Mouse (Mus musculus) embryo, embryonic 10.5 days (tissue): ENCODE results near the gene Vmn1r218.
"Not testable (repeated sequence)": the region's sequence is repeated elsewhere in the genome, so short reads cannot be mapped to it uniquely, and the experiment has no call there.

Experiments used
- DNase-seq: peaks from one replicate; pipeline ENCODE4 v3.0.0-alpha.2; 2015; ENCODE audit warnings: low spot score

Vmn1r218 gene

GRCm38 (mm10) chr13:23133099-23133498, at the start of gene Vmn1r218:
Gene Vmn1r218 (plus strand): TSS chr13:23133155.
- DNase-seq, result no peak

GRCm38 (mm10) chr13:23094386-23094785, 38.6 kb upstream of the Vmn1r218 start:
- no peak for DNase-seq

GRCm38 (mm10) chr13:23118126-23118525, 14.8 kb upstream of the Vmn1r218 start, which contains the start of gene Vmn1r217:
Gene Vmn1r217 (minus strand): TSS chr13:23118226.
- not testable (repeated sequence) for DNase-seq

GRCm38 (mm10) chr13:23120611-23121010, 12.3 kb upstream of the Vmn1r218 start:
- no peak for DNase-seq

GRCm38 (mm10) chr13:23133501-23133900, 546 bp downstream of the Vmn1r218 start:
- DNase-seq, result no peak

- no peak for DNase-seq
Measured at GRCm38 (mm10) chr13:23138880-23139279, 5.9 kb downstream of the Vmn1r218 start.

GRCm38 (mm10) chr13:23157848-23158247, 24.9 kb downstream of the Vmn1r218 start:
- peak; percentile 2 for DNase-seq

GRCm38 (mm10) chr13:23159012-23159411, 26.1 kb downstream of the Vmn1r218 start, which contains the start of gene Vmn1r219:
Gene Vmn1r219 (plus strand): TSS chr13:23159312.
- no peak for DNase-seq

GRCm38 (mm10) chr13:23166471-23166870, 33.5 kb downstream of the Vmn1r218 start:
- DNase-seq, result not testable (repeated sequence)

GRCm38 (mm10) chr13:23187875-23188274, 54.9 kb downstream of the Vmn1r218 start, which contains the start of gene Vmn1r220:
Gene Vmn1r220 (minus strand): TSS chr13:23187975.
- DNase-seq, result no peak
